Mouse (Mus musculus): ENCODE data around the gene Dll3. TPM values are rescaled to one million over a fixed set of nuclear protein-coding genes. Genes with fewer than 3 reads are reported as not detected.

Dll3 gene
- 8.6 and 17.3 TPM in 2 replicates for total RNA-seq (2014; rRNA removed)
- polyA plus RNA-seq (2015; fragmentation: Nextera tagmentation; extraction: Ambion mirVana) = 17.6 and 18.1 TPM in 2 replicates

GRCm38 (mm10) chr7:28301616-28302433 is at the start of gene Dll3:
Dll3 (minus strand) TSS chr7:28302238.
- Histone ChIP-seq H3K9ac (replicated peaks; ENCODE audit: low read length, poor library complexity, severe bottlenecking) (peak within 1 kb of the TSS; percentile 55), H3K4me1 (ENCODE audit: insufficient read depth, low read length) (peaks cover 3% of the 10 kb centered on the region), H3K4me2 (ENCODE audit: low read depth, low read length, poor library complexity, severe bottlenecking) (peak within 1 kb of the TSS; percentile 66), H3K36me3 (ENCODE audit: insufficient read depth, low read length) (peaks cover 18% of the 10 kb centered on the region), H3K9me3 (ENCODE audit: low read length) (no peaks in the 10 kb centered on the region), H3K27ac (ENCODE audit: low read depth, low read length) (0 out of 2 replicates have a peak within 1 kb of the TSS, but pooled peaks have one; percentile 38), H3K27me3 (ENCODE audit: insufficient read depth, low read length) (no peaks in the 10 kb centered on the region), H3K4me3 (ENCODE audit: low read depth, low read length) (peak within 1 kb of the TSS; percentile 42)
- DNase-seq (ENCODE audit: low spot score) = peak; percentile 74
- peak; percentile 73 for TF ChIP-seq CTCF (IDR thresholded peaks at IDR 0.05)
- 1% methylated on average over 30 of the region's 30 CpGs for WGBS
- peak; percentile 38; the same call in 1 of the 2 replicates for ATAC-seq (ENCODE audit: low FRiP score)

GRCm38 (mm10) chr7:28351676-28352191 is 49.7 kb upstream of the Dll3 start:
- ATAC-seq (ENCODE audit: low FRiP score) (no peak), DNase-seq (ENCODE audit: low spot score) (no peak)
- peaks cover 13% of the 10 kb centered on the region; the same call in 1 of the 2 replicates for H3K36me3 ChIP-seq (ENCODE audit: insufficient read depth, low read length)
- no peak overlapping the region for H3K27ac ChIP-seq (ENCODE audit: low read depth, low read length)
- H3K9me3 ChIP-seq (ENCODE audit: low read length) = no peaks in the 10 kb centered on the region
- peak overlapping the region; percentile 85 for H3K4me3 ChIP-seq (ENCODE audit: low read depth, low read length)
- H3K4me1 ChIP-seq (ENCODE audit: insufficient read depth, low read length) = peaks cover 9% of the 10 kb centered on the region; the same call in 1 of the 2 replicates
- H3K27me3 ChIP-seq (ENCODE audit: insufficient read depth, low read length) = no peaks in the 10 kb centered on the region
- no peak for TF ChIP-seq CTCF (IDR thresholded peaks at IDR 0.05)
- peak overlapping the region; percentile 97 for H3K9ac ChIP-seq (replicated peaks; ENCODE audit: low read length, poor library complexity, severe bottlenecking)
- WGBS = 41% methylated on average over 4 of the region's 4 CpGs
- H3K4me2 ChIP-seq (ENCODE audit: low read depth, low read length, poor library complexity, severe bottlenecking) = peak overlapping the region; percentile 84

GRCm38 (mm10) chr7:28350155-28350883 is 48.3 kb upstream of the Dll3 start, which contains the start of gene Rps16:
Rps16 (plus strand) TSS chr7:28350652.
- peak within 1 kb of the TSS; percentile 97 for H3K9ac ChIP-seq (replicated peaks; ENCODE audit: low read length, poor library complexity, severe bottlenecking)
- H3K9me3 ChIP-seq (ENCODE audit: low read length) = no peaks in the 10 kb centered on the region
- peak within 1 kb of the TSS; percentile 84 for H3K4me2 ChIP-seq (ENCODE audit: low read depth, low read length, poor library complexity, severe bottlenecking)
- ATAC-seq (ENCODE audit: low FRiP score) (peak; percentile 92), DNase-seq (ENCODE audit: low spot score) (peak; percentile 99)
- no peak for TF ChIP-seq CTCF (IDR thresholded peaks at IDR 0.05)
- peaks cover 9% of the 10 kb centered on the region; the same call in 1 of the 2 replicates for H3K4me1 ChIP-seq (ENCODE audit: insufficient read depth, low read length)
- WGBS = under 1% methylated on average over 49 of the region's 50 CpGs
- H3K4me3 ChIP-seq (ENCODE audit: low read depth, low read length) = peak within 1 kb of the TSS; percentile 85
- H3K27ac ChIP-seq (ENCODE audit: low read depth, low read length) = peak within 1 kb of the TSS; percentile 83
- peaks cover 13% of the 10 kb centered on the region; the same call in 1 of the 2 replicates for H3K36me3 ChIP-seq (ENCODE audit: insufficient read depth, low read length)
- no peaks in the 10 kb centered on the region for H3K27me3 ChIP-seq (ENCODE audit: insufficient read depth, low read length)

- Histone ChIP-seq H3K4me1 (ENCODE audit: insufficient read depth, low read length) (peaks cover 9% of the 10 kb centered on the region; the same call in 1 of the 2 replicates), H3K9ac (replicated peaks; ENCODE audit: low read length, poor library complexity, severe bottlenecking) (no peak overlapping the region), H3K4me2 (ENCODE audit: low read depth, low read length, poor library complexity, severe bottlenecking) (no peak overlapping the region), H3K9me3 (ENCODE audit: low read length) (no peaks in the 10 kb centered on the region), H3K36me3 (ENCODE audit: insufficient read depth, low read length) (peaks cover 5% of the 10 kb centered on the region; the same call in 1 of the 2 replicates), H3K27ac (ENCODE audit: low read depth, low read length) (no peak overlapping the region), H3K4me3 (ENCODE audit: low read depth, low read length) (no peak overlapping the region), H3K27me3 (ENCODE audit: insufficient read depth, low read length) (no peaks in the 10 kb centered on the region)
- no peak for ATAC-seq (ENCODE audit: low FRiP score)
- WGBS = 91% methylated on average over 7 of the region's 7 CpGs
- peak; percentile 47 for DNase-seq (ENCODE audit: low spot score)
- TF ChIP-seq CTCF (IDR thresholded peaks at IDR 0.05) = peak; percentile 55
Observed at GRCm38 (mm10) chr7:28348601-28349000, 46.6 kb upstream of the Dll3 start.

- Histone ChIP-seq H3K9ac (replicated peaks; ENCODE audit: low read length, poor library complexity, severe bottlenecking) (no peak overlapping the region), H3K27me3 (ENCODE audit: insufficient read depth, low read length) (no peaks in the 10 kb centered on the region)
Observed at GRCm38 (mm10) chr7:28347746-28348145, 45.7 kb upstream of the Dll3 start.

More at GRCm38 (mm10) chr7:28347746-28348145, 45.7 kb upstream of the Dll3 start:
- DNase-seq (ENCODE audit: low spot score) = no peak
- H3K4me3 ChIP-seq (ENCODE audit: low read depth, low read length) = no peak overlapping the region
- TF ChIP-seq CTCF (IDR thresholded peaks at IDR 0.05) = no peak
- no peak overlapping the region for H3K27ac ChIP-seq (ENCODE audit: low read depth, low read length)
- no peak overlapping the region for H3K4me2 ChIP-seq (ENCODE audit: low read depth, low read length, poor library complexity, severe bottlenecking)
- no peaks in the 10 kb centered on the region for H3K9me3 ChIP-seq (ENCODE audit: low read length)
- H3K36me3 ChIP-seq (ENCODE audit: insufficient read depth, low read length) = no peaks in the 10 kb centered on the region
- no peak for ATAC-seq (ENCODE audit: low FRiP score)
- WGBS = 79% methylated on average over 3 of the region's 3 CpGs
- peaks cover 9% of the 10 kb centered on the region; the same call in 1 of the 2 replicates for H3K4me1 ChIP-seq (ENCODE audit: insufficient read depth, low read length)

Measured in midbrain, postnatal 0 days (tissue).